Mouse (Mus musculus) T-helper 2 cell (primary cell): Measurements from ENCODE around the gene Ccl27a.

Experiments
- in situ Hi-C: fragments of 300-600 bp; cut with MboI, MseI; formaldehyde crosslinking; loops from one replicate; pipeline ENCODE4 v1.15.1; 2025; ENCODE audit warnings: high pct_unique_total_duplicates

Ccl27a gene

DNA sequence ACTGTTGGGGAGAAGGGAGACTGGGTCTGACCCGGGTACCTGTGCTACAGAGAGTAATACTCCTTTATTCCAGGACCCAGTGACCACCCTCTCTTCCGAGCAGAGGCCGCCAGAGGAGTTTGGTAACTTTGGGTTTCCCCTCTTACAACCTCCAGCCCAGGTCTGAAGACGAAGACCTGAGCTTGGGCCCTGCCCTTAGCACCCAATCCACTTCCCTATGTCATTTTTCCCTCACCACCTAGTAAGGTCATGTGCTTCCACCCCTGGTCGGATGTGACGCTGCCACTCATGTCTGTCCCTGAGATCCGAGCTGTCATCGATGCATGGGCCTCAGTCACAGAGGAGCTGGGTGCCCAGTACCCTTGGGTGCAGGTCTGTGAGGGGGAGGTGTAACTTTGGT lies 17.6 kb downstream of the Ccl27a start:
- in situ Hi-C loops: loop anchor here (25.0 kb wide), 1 partner anchor 506 kb away; the partner anchor contains the start of gene Ccl21b

DNA sequence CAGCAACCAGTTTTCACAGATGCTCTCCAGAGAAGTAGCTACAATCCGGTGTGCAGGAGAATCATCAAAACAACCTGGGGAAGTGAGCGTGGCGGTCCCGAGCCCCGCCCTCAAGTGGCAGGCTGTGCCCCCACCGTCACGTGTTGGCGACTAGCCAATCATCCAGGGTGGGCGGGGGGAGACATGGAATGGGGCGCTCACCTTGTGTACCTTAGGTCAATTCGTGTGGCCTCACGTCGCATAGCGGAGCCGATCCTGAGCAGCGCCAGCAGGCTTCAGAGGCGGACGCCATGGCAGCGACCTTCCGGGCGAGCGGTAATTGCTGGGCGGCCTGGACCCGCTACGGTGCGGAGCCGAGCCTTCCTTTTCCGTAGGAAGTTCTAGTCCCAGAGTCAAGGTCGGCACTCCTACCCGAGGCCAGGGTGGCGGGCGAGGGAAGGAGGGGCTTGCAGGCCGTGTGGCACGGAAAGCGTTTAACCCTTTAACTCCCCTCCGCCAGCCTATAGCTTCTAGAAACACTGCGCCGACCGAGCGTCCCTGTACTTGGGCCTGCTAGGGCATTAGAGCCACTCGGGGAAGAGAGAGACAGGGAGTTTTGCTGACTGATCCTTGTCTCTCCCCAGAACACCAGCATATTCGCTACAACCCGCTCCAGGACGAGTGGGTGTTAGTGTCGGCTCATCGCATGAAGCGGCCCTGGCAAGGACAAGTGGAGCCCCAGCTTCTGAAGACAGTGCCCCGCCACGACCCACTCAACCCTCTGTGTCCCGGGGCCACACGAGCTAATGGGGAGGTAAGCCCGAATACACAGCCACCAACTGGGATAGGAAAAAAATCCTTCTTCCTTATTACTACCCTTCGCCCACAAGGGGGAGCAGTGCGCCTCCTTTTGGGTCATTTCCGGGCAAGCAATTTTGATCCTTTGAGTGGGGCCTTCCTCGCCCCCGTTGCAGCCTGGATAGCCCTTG lies 18.4 kb downstream of the Ccl27a start, which contains the start of gene Sigmar1:
Gene Sigmar1 (minus strand): TSS at position 820 of the 968 bp plus-strand sequence.
- in situ Hi-C loops: loop anchor here (25.0 kb wide), 1 partner anchor 507 kb away; the partner anchor contains the start of gene Ccl21b

DNA sequence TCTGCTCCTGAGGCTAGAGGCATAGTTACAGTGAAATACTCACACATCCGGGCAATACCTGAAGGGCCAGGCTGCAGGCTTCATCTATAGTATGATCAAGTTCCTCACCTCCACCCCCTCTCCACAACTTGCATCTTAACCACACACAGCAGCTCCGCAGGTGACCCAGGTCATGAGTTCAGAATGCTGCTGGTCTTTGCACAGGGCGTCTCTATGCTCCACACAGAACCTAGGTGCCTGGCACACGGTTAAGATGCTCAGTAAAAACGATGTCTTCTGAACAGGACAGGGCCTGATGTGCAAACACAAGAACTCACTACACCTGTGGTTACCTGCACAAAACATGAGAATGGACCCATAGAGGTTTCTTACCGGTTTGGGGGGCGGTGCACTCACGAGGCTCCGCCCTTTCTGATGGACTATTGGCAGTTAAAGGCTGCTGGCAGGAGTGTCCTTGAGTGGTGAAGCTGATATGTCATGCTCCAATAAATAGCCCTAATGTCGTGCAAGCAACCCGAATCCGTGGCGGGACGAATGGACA lies 19.2 kb downstream of the Ccl27a start, which contains the start of gene Galt:
Gene Galt (plus strand): TSS at position 432 of the 541 bp plus-strand sequence.
- in situ Hi-C loops: loop anchor here (25.0 kb wide), 1 partner anchor 507 kb away; the partner anchor contains the start of gene Ccl21b

DNA sequence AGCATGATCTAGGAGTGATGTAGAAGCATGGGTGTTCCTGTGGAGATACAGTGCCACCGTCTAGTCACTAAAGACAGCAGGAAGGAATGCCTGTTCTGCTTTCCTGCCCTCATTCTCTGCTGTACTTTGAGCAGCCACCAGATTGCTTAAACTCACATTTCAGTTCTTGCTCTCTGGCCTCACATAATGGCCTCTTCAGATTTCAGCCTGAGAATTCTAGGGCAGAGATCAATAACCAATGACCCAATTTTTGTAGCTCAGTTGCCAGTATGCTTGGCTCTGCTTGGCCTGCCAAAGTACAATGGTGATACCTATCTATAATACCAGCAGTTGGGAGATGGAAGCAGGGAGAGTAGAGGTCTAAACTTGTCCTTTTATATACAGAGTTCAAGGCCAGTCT lies 29.0 kb downstream of the Ccl27a start:
- in situ Hi-C loops: loop anchor here (25.0 kb wide), 1 partner anchor 1033 kb away; the partner anchor contains the start of genes Aptx and Dnaja1

DNA sequence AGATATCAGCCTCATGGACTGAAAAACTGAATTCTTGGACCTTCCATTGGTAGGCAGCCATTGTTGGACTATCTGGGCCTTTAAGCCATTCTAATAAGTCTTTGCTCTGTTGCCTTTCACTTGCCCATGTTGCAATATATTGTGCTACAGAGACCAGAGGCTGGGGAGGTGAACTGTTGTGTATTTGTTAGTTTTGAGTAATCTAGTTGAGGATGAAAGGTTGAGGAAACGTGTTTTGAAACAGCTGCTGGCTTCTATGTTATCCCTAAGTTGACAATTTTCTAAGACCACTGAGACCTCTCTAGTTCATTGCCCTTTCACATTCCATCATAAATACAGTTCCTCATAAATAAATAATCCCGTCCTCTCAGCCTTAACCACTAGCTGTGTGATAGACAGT lies 29.9 kb downstream of the Ccl27a start:
- in situ Hi-C loops: loop anchor here (25.0 kb wide), 1 partner anchor 1032 kb away; the partner anchor contains the start of genes Aptx and Dnaja1

DNA sequence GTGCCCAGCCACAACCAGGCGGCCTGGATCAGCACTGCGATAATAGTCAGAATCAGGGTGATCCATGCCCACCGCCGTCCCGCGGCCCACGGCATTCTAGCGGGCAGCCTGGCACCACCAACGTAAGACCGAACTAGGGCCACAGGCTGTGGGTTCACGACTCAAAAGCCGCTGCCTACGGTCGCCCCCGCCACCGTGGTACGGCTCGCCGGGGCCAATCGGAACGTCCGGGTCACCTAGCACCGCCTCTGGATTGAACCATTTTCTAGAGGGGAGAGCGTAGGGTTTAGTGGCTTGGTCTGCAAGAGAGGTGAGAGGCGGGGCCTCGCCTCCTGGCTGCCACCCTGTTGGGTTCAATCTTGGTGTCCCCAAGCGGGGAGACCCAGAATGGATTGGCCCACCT lies 32.9 kb downstream of the Ccl27a start:
- in situ Hi-C loops: loop anchor here (25.0 kb wide), 1 partner anchor 1029 kb away; the partner anchor contains the start of genes Aptx and Dnaja1

DNA sequence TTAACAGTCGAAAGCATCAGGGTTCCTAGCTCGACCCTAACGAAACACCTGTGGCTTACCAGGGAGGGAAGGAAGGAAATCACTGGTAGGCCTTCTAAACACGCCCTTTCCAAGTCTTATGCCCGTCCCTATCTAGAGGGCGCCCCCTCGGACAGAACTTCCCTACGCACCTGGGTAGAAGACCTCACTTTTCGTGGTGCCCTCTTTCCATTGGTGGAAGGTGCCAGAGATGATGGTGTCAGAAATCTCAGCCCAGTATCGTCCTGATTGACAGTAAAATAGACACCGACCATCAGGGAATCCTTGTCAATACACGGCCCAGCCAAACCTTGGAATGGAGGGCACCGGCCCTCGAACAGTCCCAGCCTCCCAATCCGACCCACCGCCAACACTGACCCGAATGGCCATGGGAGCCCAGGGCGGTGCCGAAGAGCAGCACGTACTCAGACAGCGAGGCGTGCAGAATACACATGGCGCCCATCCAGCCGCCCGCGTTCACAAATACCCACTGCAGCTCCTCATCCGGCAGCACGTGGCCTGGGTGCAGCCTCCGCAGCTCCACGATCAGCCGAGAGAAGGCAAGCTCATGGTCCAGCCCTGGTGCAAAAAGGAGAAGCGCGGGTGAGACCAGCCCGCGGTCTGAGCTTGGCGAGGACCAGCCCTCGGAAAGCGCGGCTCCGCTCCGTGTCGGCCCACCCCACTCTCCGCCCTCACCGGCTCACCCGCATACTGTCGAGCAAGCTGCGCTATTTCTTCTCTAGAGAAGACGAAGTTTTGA lies 33.5 kb downstream of the Ccl27a start:
- in situ Hi-C loops: loop anchor here (25.0 kb wide), 1 partner anchor 1028 kb away; the partner anchor contains the start of genes Aptx and Dnaja1

DNA sequence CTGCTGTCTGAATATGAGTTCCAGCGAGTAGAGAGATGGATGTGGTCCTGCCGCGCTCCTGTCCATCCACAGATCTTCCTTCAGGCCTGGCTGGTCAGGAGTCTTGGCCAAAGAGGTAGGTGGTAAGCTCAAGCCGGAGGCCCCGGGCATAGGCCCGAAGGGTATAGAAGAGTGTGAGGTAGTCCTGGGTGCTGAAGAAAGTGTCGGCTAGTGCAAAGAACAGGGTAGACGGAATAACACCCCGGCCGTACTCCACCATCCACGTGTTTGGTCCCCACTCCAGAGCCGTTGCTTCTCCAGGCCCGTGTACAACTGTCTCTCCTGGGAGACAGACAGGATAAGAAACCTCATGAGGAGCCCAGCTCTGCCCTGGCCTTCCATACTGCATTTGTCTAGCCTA lies 34.8 kb downstream of the Ccl27a start:
- in situ Hi-C loops: loop anchor here (25.0 kb wide), 1 partner anchor 1027 kb away; the partner anchor contains the start of genes Aptx and Dnaja1

DNA sequence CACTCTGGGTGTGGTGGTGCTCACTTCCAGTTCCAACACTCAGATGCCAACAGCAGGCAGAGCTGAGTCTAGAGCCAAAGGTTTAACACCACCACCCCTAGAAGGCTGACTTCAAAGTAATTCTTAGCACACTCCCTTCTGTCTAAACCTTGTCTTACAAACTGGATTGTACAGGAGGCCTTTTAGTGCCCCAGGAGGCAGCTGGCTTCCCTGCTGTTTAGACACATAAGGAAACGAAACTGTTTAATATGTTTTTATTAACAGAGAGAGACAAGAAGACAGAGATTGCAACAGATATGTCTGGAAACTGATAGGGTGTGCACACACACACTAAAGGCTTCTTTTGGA lies 35.8 kb downstream of the Ccl27a start:
- in situ Hi-C loops: loop anchor here (25.0 kb wide), 1 partner anchor 1026 kb away; the partner anchor contains the start of genes Aptx and Dnaja1

DNA sequence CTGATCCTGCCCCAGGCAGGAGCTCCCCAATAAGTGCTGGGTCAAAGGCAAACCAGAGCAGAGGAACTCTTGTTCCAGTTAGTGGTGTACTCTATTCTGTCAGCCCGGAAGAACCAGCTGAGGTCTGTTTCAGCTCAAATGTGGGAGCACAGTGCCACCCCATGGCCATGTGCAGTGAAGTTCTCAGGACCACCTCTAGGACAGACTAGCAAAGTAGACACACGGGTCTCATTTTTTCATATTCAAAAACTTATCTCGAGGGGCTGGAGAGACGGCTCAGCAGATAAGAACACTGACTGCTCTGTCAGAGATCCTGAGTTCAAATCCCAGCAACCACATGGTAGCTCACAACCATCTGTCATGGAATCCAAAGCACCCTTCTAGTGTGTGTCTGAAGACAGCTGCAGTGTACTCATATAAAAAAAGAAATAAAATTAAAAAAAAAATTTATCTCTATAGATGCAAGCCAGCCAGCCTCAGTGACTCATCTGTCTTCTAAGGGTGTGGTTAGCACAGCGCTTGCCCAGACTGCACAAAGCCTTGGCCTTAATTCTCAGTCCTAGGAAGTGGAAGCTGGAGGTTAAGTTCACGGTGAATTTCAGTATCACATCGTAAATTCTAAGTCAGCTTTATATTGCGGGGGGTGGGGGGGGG lies 36.3 kb downstream of the Ccl27a start:
- in situ Hi-C loops: loop anchor here (25.0 kb wide), 1 partner anchor 1025 kb away; the partner anchor contains the start of genes Aptx and Dnaja1

DNA sequence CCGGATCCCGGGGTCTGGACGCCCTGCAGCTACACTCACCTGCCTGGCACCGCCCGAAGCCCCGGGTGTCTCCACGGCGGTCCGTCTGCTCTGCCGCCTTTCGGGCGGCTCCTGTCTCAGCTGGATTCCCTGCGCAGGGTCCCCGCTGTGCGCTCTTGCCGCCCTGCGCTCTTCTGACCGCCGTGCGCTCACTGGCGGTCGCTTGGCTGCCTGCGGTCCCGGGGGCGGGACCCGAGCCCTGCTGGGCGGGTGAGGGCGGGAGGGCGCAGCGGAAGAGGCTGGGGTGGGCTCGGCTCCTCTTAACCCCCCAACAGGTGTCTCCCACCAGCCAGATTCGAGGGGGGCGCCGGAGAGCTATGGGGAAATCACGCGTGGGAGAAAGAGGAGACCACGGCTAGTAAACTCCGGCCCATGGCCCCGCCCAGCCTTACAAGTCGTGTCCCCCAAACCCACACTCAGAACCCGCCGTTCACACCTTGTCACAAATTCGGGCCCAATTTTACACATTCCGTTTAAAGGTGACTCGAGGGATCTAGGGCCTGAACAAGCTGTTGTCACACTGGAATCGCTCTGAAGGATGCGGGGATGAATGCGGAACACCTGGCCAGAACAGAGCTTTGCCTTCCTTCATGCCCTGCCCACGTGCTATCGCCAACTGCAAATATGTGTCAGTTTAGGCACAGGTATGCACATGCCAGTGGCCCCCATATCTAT lies 42.8 kb downstream of the Ccl27a start, which contains the start of gene Arid3c:
Gene Arid3c (minus strand): TSS at position 91 of the 714 bp plus-strand sequence.
- in situ Hi-C loops: loop anchor here (25.0 kb wide), 1 partner anchor 1019 kb away; the partner anchor contains the start of genes Aptx and Dnaja1

DNA sequence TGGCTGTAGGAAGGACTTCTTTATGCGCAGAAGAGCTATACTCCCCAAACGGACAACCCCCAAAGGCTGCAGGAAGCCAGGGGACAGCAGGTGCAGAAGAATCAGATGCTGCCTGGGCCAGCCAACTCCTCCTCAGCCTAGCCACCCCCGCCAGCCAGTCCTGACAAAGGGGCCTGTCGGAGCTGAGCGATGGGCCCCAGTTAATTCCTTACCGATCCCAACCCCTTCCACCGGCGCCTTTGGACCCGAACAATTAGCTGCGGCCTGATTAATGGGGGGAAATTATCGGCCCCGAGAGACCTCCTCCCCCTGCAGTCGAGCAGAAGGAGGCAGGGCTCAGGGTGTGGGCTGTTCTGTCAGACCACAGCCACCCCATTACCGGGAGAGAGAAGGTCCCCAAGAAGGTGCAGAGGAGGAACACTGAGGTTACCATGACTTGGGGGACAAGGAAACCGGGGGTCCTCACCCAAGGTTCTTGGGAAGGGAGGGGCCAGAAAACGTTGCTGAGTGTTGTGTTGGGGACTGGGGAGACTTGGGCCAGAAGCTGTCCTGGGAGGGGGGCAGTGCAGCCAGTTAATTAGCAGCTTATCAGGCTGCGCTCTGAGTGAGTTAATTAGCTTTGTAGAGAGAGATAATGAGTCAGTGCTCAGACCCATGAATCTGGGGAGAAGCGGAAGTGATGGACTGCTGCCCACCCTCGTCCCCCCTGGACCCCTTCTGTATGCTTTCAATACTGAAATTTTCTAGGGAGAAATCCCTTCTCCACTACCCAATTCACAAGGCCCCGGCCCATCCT lies 47.0 kb downstream of the Ccl27a start:
- in situ Hi-C loops: loop anchor here (5.0 to 25.0 kb wide), 2 partner anchors 1015 to 1320 kb away; partner anchors contain the start of genes Aptx, Dnaja1 and Fam214b

DNA sequence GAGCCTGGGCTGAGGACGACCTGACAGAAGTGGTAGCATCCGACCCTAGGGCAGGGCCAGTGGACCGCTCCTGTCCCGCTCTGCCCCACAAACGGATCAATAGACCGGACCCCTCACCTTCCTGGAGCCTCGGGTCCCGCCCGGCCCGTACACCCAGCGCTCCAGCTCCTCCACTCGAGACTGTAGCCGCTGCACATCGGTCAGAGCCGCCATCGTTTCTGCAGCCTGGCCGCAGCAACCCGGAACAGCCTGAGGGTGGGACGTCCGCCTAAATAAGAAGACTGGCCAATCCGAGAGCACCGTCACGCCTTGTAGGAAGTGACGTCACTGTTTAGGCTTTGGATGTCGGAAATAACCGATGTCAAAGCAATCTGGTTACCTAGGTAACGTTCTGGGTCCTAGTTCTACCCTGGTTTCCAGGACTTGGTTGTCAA lies 51.1 kb downstream of the Ccl27a start, which contains the start of gene Dctn3:
Gene Dctn3 (minus strand): TSS at position 253 of the 434 bp plus-strand sequence.
- in situ Hi-C loops: no loop called here
